Mouse (Mus musculus) MEL (cell line): ENCODE data around the gene Hist1h3e. TPM values are rescaled to one million over a fixed set of nuclear protein-coding genes. Genes with fewer than 3 reads are reported as not detected.

Experiments used
- DNase-seq: peaks from one replicate; pipeline ENCODE4 v3.0.0; 2011; ENCODE audit warnings: low read depth, low spot score
- H3K27ac ChIP-seq: 2 replicates; pipeline ENCODE4 v1.5.1; 2012; ENCODE audit warnings: low read depth, mild to moderate bottlenecking, control low read depth, low read length, moderate library complexity; ENCODE audit not compliant: control insufficient read depth
- H3K27me3 ChIP-seq, 2 experiments: fragments of 150-350 bp in 1 of 2; sonication (generic) in 1 of 2; 2 replicates each; pipeline ENCODE4 v1.6.1; 2012; ENCODE audit warnings: low read length in 2 of 2, mild to moderate bottlenecking in 2 of 2, improper control_type of control experiment in 1 of 2, moderate library complexity in 1 of 2; ENCODE audit not compliant: insufficient read depth in 2 of 2, control insufficient read depth in 1 of 2
- H3K36me3 ChIP-seq, 2 experiments: 2 replicates each; pipeline ENCODE4 v1.6.1; 2012 to 2014; ENCODE audit warnings: low read length in 2 of 2, improper control_type of control experiment in 1 of 2, inconsistent platforms in 1 of 2, mild to moderate bottlenecking in 1 of 2; ENCODE audit not compliant: insufficient read depth in 2 of 2, control insufficient read depth in 1 of 2
- H3K4me1 ChIP-seq, 2 experiments: fragments of 150-350 bp in 1 of 2; sonication (generic) in 1 of 2; 2 replicates each; pipeline ENCODE4 v1.6.1; 2012; ENCODE audit warnings: low read length in 2 of 2, improper control_type of control experiment in 1 of 2, mild to moderate bottlenecking in 1 of 2; ENCODE audit not compliant: insufficient read depth in 2 of 2, control insufficient read depth in 1 of 2
- H3K4me3 ChIP-seq, 2 experiments: fragments of 150-350 bp in 1 of 2; sonication (generic) in 1 of 2; 2 replicates each; pipeline ENCODE4 v1.5.1; 2012; ENCODE audit warnings: low read depth in 2 of 2, low read length in 2 of 2, mild to moderate bottlenecking in 2 of 2, moderate library complexity in 2 of 2, control low read depth in 1 of 2, improper control_type of control experiment in 1 of 2; ENCODE audit not compliant: control insufficient read depth in 1 of 2, insufficient read depth in 1 of 2
- H3K79me2 ChIP-seq: 2 replicates; pipeline ENCODE4 v1.6.1; 2012; ENCODE audit warnings: mild to moderate bottlenecking, low read length, moderate library complexity; ENCODE audit not compliant: control insufficient read depth, poor library complexity, insufficient read depth
- H3K9ac ChIP-seq: 2 replicates; pipeline ENCODE4 v1.6.1; 2012; ENCODE audit warnings: low read depth, mild to moderate bottlenecking, control low read depth, low read length, moderate library complexity; ENCODE audit not compliant: control insufficient read depth, poor library complexity, severe bottlenecking
- H3K9me3 ChIP-seq: fragments of 150-350 bp; sonication (generic); replicated peaks from 2 replicates; pipeline ENCODE4 v1.6.1; 2012; ENCODE audit warnings: mild to moderate bottlenecking, low read length, improper control_type of control experiment, moderate library complexity; ENCODE audit not compliant: insufficient read depth
- CHD2 ChIP-seq: IDR thresholded peaks from 2 replicates; pipeline ENCODE4 v1.6.1; 2011; ENCODE audit warnings: low read length, improper control_type of control experiment
- EP300 ChIP-seq, 2 experiments: IDR thresholded peaks; 2 replicates each; pipeline ENCODE4 v1.6.1; 2011; ENCODE audit warnings: improper control_type of control experiment in 2 of 2, low read length in 2 of 2, low read depth in 1 of 2, mild to moderate bottlenecking in 1 of 2
- ETS1 ChIP-seq: IDR thresholded peaks from 2 replicates; pipeline ENCODE4 v1.6.1; 2012; ENCODE audit warnings: low read depth, mild to moderate bottlenecking, inconsistent platforms, low read length, improper control_type of control experiment, moderate library complexity
- GATA1 ChIP-seq: IDR thresholded peaks from 2 replicates; pipeline ENCODE4 v1.6.1; 2011; ENCODE audit warnings: low read depth, low read length, improper control_type of control experiment
- HCFC1 ChIP-seq: IDR thresholded peaks from 2 replicates; pipeline ENCODE4 v1.6.1; 2012; ENCODE audit warnings: low read depth, mild to moderate bottlenecking, inconsistent platforms, low read length, improper control_type of control experiment, moderate library complexity
- JUND ChIP-seq: IDR thresholded peaks from 2 replicates; pipeline ENCODE4 v1.6.1; 2011; ENCODE audit warnings: low read depth, mild to moderate bottlenecking, improper control_type of control experiment, low read length
- KAT2A ChIP-seq: conservative IDR thresholded peaks from 2 replicates; pipeline ENCODE4 v1.6.1; 2012; ENCODE audit warnings: low read depth, low read length, improper control_type of control experiment, inconsistent platforms
- MAZ ChIP-seq: IDR thresholded peaks from 2 replicates; pipeline ENCODE4 v1.6.1; 2012; ENCODE audit warnings: low read depth, mild to moderate bottlenecking, inconsistent platforms, low read length, improper control_type of control experiment
- MEF2A ChIP-seq: IDR thresholded peaks from 2 replicates; pipeline ENCODE4 v1.6.1; 2014; ENCODE audit warnings: low read depth, mild to moderate bottlenecking, inconsistent platforms, low read length, improper control_type of control experiment; ENCODE audit not compliant: poor library complexity, insufficient replicate concordance, severe bottlenecking; ENCODE audit errors: extremely low read depth
- MYC ChIP-seq: IDR thresholded peaks from 2 replicates; pipeline ENCODE4 v1.6.1; 2011; ENCODE audit warnings: low read depth, mild to moderate bottlenecking, low read length, improper control_type of control experiment, moderate library complexity
- NRF1 ChIP-seq: IDR thresholded peaks from 2 replicates; pipeline ENCODE4 v1.6.1; 2014; ENCODE audit warnings: low read depth, mild to moderate bottlenecking, inconsistent platforms, low read length, improper control_type of control experiment, moderate library complexity; ENCODE audit not compliant: poor library complexity, insufficient read depth, severe bottlenecking
- POLR2A ChIP-seq, 2 experiments: IDR thresholded peaks; 2 replicates each; pipeline ENCODE4 v1.6.1; 2011 to 2012; ENCODE audit warnings: low read length in 2 of 2, mild to moderate bottlenecking in 2 of 2, control low read depth in 1 of 2, improper control_type of control experiment in 1 of 2, low read depth in 1 of 2, moderate library complexity in 1 of 2; ENCODE audit not compliant: control insufficient read depth in 1 of 2, insufficient read depth in 1 of 2, poor library complexity in 1 of 2
- POLR2AphosphoS5 ChIP-seq: IDR thresholded peaks from 2 replicates; pipeline ENCODE4 v1.6.1; 2012; ENCODE audit warnings: low read depth, borderline replicate concordance, mild to moderate bottlenecking, inconsistent platforms, low read length, moderate library complexity, mixed read lengths
- RCOR1 ChIP-seq: IDR thresholded peaks from 2 replicates; pipeline ENCODE4 v1.6.1; 2012; ENCODE audit warnings: low read depth, mild to moderate bottlenecking, inconsistent platforms, low read length, improper control_type of control experiment
- SMC3 ChIP-seq: IDR thresholded peaks from 2 replicates; pipeline ENCODE4 v1.6.1; 2011; ENCODE audit warnings: low read depth, low read length, improper control_type of control experiment
- TAL1 ChIP-seq: IDR thresholded peaks from 2 replicates; pipeline ENCODE4 v1.6.1; 2012; ENCODE audit warnings: mild to moderate bottlenecking, inconsistent platforms, low read length, moderate library complexity, mixed read lengths
- TBP ChIP-seq: IDR thresholded peaks from 2 replicates; pipeline ENCODE4 v1.8.0; 2011; ENCODE audit warnings: low read depth, low read length, improper control_type of control experiment
- ZC3H11A ChIP-seq: IDR thresholded peaks from 2 replicates; pipeline ENCODE4 v1.6.1; 2012; ENCODE audit warnings: low read depth, mild to moderate bottlenecking, inconsistent platforms, low read length, improper control_type of control experiment
- ZKSCAN1 ChIP-seq: IDR thresholded peaks from 2 replicates; pipeline ENCODE4 v1.6.1; 2012; ENCODE audit warnings: low read depth, mild to moderate bottlenecking, inconsistent platforms, low read length, improper control_type of control experiment, moderate library complexity
- polyA plus RNA-seq, 2 experiments: library from polyadenylated mRNA; stranded (reverse) in 1 of 2; unstranded in 1 of 2; fragments of >175 nt in 1 of 2; fragments of >200 nt in 1 of 2; gene quantifications; 2 replicates each; pipeline versions ENCODE4 v1.2.1 to v1.2.4; 2012; ENCODE audit warnings: low replicate concordance in 2 of 2, low read depth in 1 of 2; ENCODE audit not compliant: insufficient read length in 2 of 2, insufficient read depth in 1 of 2, missing spikeins in 1 of 2
- total RNA-seq: library from RNA; depleted of rRNA; stranded (reverse); fragments of 300-350 nt; gene quantifications from 2 replicates; pipeline ENCODE4 v1.2.3, GENCODE M21; 2012

The Hist1h3e gene
- total and polyA plus RNA-seq, 3 experiments, result 4.5 to 1,049 TPM; not detected in 1

DNA sequence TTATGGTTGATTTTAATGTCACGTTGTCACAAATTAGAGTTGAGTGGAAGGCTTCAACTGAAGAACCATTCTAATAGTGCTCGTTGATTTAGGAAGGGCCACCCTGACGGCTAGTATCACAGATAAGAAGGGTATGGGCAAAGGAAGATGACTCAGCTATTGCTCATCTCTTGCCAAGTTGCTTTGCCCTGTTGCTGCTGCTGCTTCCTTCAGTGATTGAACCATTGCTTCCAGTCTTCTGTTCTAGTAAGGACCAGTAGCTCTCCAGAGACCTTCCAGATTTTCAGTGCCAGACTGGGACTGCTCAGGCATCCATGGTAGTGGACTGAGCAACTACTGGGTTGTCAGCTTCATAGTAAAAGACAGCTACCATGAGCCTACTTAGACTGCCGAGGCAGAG lies 47.0 kb upstream of the Hist1h3e start:
- no peak overlapping the region for H3K4me3 ChIP-seq
- TF ChIP-seq EP300 (IDR thresholded peaks at IDR 0.05; ENCODE audit: low read depth in 1 of 2, low read length in 2 of 2) (peak; percentile 49 to 55; a peak in 2 of 4 replicates), SMC3 (no peak), MYC (no peak), JUND (peak; percentile 63), ETS1 (peak; percentile 31; the same call in 1 of the 2 replicates), GATA1 (peak; percentile 69)
- TF ChIP-seq, all 39 proteins: peak for 4
- Histone ChIP-seq H3K9ac (no peak overlapping the region), H3K27ac (no peak overlapping the region), H3K79me2 (no peaks in the 10 kb centered on the region), H3K27me3 (no peaks in the 10 kb centered on the region), H3K9me3 (no peaks in the 10 kb centered on the region), H3K4me1 (peaks cover 0 to 8% of the 10 kb centered on the region in 2 experiments; a peak in 2 of 4 replicates), H3K36me3 (peaks cover 0 to 12% of the 10 kb centered on the region in 2 experiments; a peak in 2 of 4 replicates)
- peak; percentile 71 for DNase-seq

DNA sequence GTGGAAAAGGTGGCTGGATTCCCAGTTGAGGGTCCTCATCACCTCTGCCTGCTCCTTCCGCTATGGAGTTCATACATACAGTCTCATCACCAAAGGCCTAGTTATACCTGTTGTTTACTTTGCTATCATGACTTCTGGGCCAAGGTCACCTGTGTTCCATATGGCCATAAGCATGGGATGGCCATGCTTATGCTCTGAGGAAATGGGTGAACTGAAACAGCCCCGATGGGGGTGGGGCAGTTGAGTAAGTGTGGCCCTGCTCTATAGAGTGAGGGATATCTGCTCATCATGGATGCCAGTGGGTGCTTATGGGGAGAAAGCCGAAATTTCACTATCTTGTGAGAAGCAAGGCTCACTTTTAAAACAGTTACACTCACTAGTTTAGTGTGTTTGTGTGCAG lies 42.9 kb upstream of the Hist1h3e start:
- Histone ChIP-seq H3K79me2 (no peaks in the 10 kb centered on the region), H3K27me3 (no peaks in the 10 kb centered on the region), H3K9me3 (no peaks in the 10 kb centered on the region), H3K9ac (no peak overlapping the region), H3K4me3 (no peak overlapping the region), H3K36me3 (peaks cover 0 to 12% of the 10 kb centered on the region in 2 experiments; a peak in 2 of 4 replicates), H3K4me1 (peaks cover 0 to 8% of the 10 kb centered on the region in 2 experiments; a peak in 2 of 4 replicates), H3K27ac (no peak overlapping the region)
- no peak for DNase-seq
- TF ChIP-seq TBP (no peak), ZC3H11A (no peak), HCFC1 (no peak), CHD2 (no peak), ZKSCAN1 (no peak), JUND (no peak), ETS1 (no peak), EP300 (IDR thresholded peaks at IDR 0.05; ENCODE audit: low read depth in 1 of 2, low read length in 2 of 2) (no peak), KAT2A (no peak), RCOR1 (no peak), TAL1 (no peak), POLR2A (IDR thresholded peaks at IDR 0.05; ENCODE audit: control insufficient read depth in 1 of 2, insufficient read depth in 1 of 2, low read depth in 1 of 2, low read length in 2 of 2, poor library complexity in 1 of 2) (no peak), NRF1 (no peak), POLR2AphosphoS5 (no peak), MAZ (no peak), MEF2A (no peak)
